Mouse (Mus musculus): ENCODE data around the gene Zmynd8. TPM values are rescaled to one million over a fixed set of nuclear protein-coding genes. Genes with fewer than 3 reads are reported as not detected.

Zmynd8 gene
- total and polyA plus RNA-seq, 3 experiments, result 30.3 to 89.2 (median 41.6) TPM

DNA sequence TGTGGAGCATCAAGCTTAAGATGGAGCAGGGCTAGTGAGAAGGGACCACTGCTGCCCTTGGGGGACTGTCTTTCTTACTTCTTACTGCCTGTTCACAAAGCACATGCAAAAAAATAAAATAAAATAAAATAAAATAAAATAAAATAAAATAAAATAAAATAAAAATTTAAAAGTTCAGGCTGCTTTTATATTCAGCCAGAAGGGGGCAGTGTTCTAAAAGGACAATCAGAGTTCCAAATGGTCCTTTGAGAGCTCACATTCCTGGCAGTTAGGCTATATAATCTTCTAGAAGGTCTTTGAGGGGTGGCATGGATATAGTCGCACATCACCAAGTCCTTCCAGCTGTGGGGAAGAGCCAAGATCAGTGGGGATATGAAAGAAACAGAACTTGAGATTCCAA, 112.3 kb downstream of the Zmynd8 start:
- TF ChIP-seq E2F4 (IDR thresholded peaks at IDR 0.05; ENCODE audit: borderline replicate concordance, low read depth, low read length) (no peak), CTCF (IDR thresholded peaks at IDR 0.05 in 2 of 3, conservative IDR thresholded peaks at IDR 0.05 in 1 of 3; ENCODE audit: control insufficient read depth in 1 of 3, insufficient read depth in 1 of 3, low read depth in 2 of 3, low read length in 3 of 3, poor library complexity in 1 of 3, severe bottlenecking in 1 of 3) (peak in 2 of 3 experiments; percentile 36 to 40; a peak in 4 of 6 replicates)
- Histone ChIP-seq H3K27me3 (ENCODE audit: control insufficient read depth in 1 of 2, insufficient read depth in 2 of 2, low read length in 2 of 2) (no peaks in the 10 kb centered on the region), H3K9ac (ENCODE audit: control insufficient read depth, low read depth, low read length, poor library complexity, severe bottlenecking) (no peak overlapping the region), H3K4me3 (ENCODE audit: control insufficient read depth in 1 of 2, insufficient read depth in 1 of 2, low read depth in 2 of 2, low read length in 2 of 2) (no peak overlapping the region), H3K79me2 (ENCODE audit: control insufficient read depth, insufficient read depth, low read length, poor library complexity) (no peaks in the 10 kb centered on the region), H3K9me3 (replicated peaks; ENCODE audit: insufficient read depth, low read length) (no peaks in the 10 kb centered on the region), H3K4me1 (ENCODE audit: control insufficient read depth in 1 of 2, insufficient read depth in 2 of 2, low read length in 2 of 2) (no peaks in the 10 kb centered on the region), H3K36me3 (ENCODE audit: control insufficient read depth in 1 of 2, insufficient read depth in 2 of 2, low read length in 2 of 2) (peaks cover 0 to 3% of the 10 kb centered on the region in 2 experiments; a peak in 2 of 4 replicates), H3K27ac (ENCODE audit: control insufficient read depth, low read depth, low read length) (no peak overlapping the region)
- no peak for DNase-seq (ENCODE audit: low read depth, low spot score)

- H3K36me3 ChIP-seq (ENCODE audit: control insufficient read depth in 1 of 2, insufficient read depth in 2 of 2, low read length in 2 of 2), result peaks cover 0 to 3% of the 10 kb centered on the region in 2 experiments; a peak in 2 of 4 replicates
Measured at GRCm38 (mm10) chr2:165785312-165786036, 113.3 kb downstream of the Zmynd8 start.

GRCm38 (mm10) chr2:165782324-165782723, 116.5 kb downstream of the Zmynd8 start:
- H3K79me2 ChIP-seq (ENCODE audit: control insufficient read depth, insufficient read depth, low read length, poor library complexity), result no peaks in the 10 kb centered on the region
- no peaks in the 10 kb centered on the region for H3K4me1 ChIP-seq (ENCODE audit: control insufficient read depth in 1 of 2, insufficient read depth in 2 of 2, low read length in 2 of 2)
- H3K4me3 ChIP-seq (ENCODE audit: control insufficient read depth in 1 of 2, insufficient read depth in 1 of 2, low read depth in 2 of 2, low read length in 2 of 2), result no peak overlapping the region
- H3K27ac ChIP-seq (ENCODE audit: control insufficient read depth, low read depth, low read length), result no peak overlapping the region
- no peak overlapping the region for H3K9ac ChIP-seq (ENCODE audit: control insufficient read depth, low read depth, low read length, poor library complexity, severe bottlenecking)
- peak; percentile 77 for DNase-seq (ENCODE audit: low read depth, low spot score)
- H3K36me3 ChIP-seq (ENCODE audit: control insufficient read depth in 1 of 2, insufficient read depth in 2 of 2, low read length in 2 of 2), result peaks cover 0 to 3% of the 10 kb centered on the region in 2 experiments; a peak in 2 of 4 replicates
- H3K9me3 ChIP-seq (replicated peaks; ENCODE audit: insufficient read depth, low read length), result no peaks in the 10 kb centered on the region
- H3K27me3 ChIP-seq (ENCODE audit: control insufficient read depth in 1 of 2, insufficient read depth in 2 of 2, low read length in 2 of 2), result no peaks in the 10 kb centered on the region
- TF ChIP-seq RCOR1 (IDR thresholded peaks at IDR 0.05; ENCODE audit: low read depth, low read length), result no peak
- TF ChIP-seq EP300 (IDR thresholded peaks at IDR 0.05; ENCODE audit: low read depth in 1 of 2, low read length in 2 of 2), result no peak
- TF ChIP-seq POLR2AphosphoS5 (IDR thresholded peaks at IDR 0.05; ENCODE audit: borderline replicate concordance, low read depth, low read length), result no peak
- TF ChIP-seq MAX (IDR thresholded peaks at IDR 0.05; ENCODE audit: low read length), result no peak
- peak; percentile 93 for TF ChIP-seq SMC3 (IDR thresholded peaks at IDR 0.05; ENCODE audit: low read depth, low read length)
- no peak for TF ChIP-seq NRF1 (IDR thresholded peaks at IDR 0.05; ENCODE audit: insufficient read depth, low read depth, low read length, poor library complexity, severe bottlenecking)
- no peak for TF ChIP-seq ZKSCAN1 (IDR thresholded peaks at IDR 0.05; ENCODE audit: low read depth, low read length)
- no peak for TF ChIP-seq ETS1 (IDR thresholded peaks at IDR 0.05; ENCODE audit: low read depth, low read length)
- no peak for TF ChIP-seq TAL1 (IDR thresholded peaks at IDR 0.05; ENCODE audit: low read length)
- no peak for TF ChIP-seq MYC (IDR thresholded peaks at IDR 0.05; ENCODE audit: low read depth, low read length)
- TF ChIP-seq ZC3H11A (IDR thresholded peaks at IDR 0.05; ENCODE audit: low read depth, low read length), result peak; percentile 42; the same call in 1 of the 2 replicates
- TF ChIP-seq MAFK (IDR thresholded peaks at IDR 0.05; ENCODE audit: borderline replicate concordance, low read depth, low read length), result no peak
- TF ChIP-seq SIN3A (IDR thresholded peaks at IDR 0.05; ENCODE audit: low read length), result no peak
- no peak for TF ChIP-seq USF1 (IDR thresholded peaks at IDR 0.05; ENCODE audit: low read depth, low read length)
- no peak for TF ChIP-seq JUND (IDR thresholded peaks at IDR 0.05; ENCODE audit: low read depth, low read length)
- no peak for TF ChIP-seq BHLHE40 (IDR thresholded peaks at IDR 0.05; ENCODE audit: borderline replicate concordance, low read depth, low read length)
- no peak for TF ChIP-seq ELF1 (IDR thresholded peaks at IDR 0.05; ENCODE audit: low read depth, low read length)
- TF ChIP-seq MXI1 (IDR thresholded peaks at IDR 0.05; ENCODE audit: low read depth, low read length), result no peak
- TF ChIP-seq ZMIZ1 (IDR thresholded peaks at IDR 0.05; ENCODE audit: low read depth, low read length), result no peak
- TF ChIP-seq CHD2 (IDR thresholded peaks at IDR 0.05; ENCODE audit: low read length), result no peak
- no peak for TF ChIP-seq NELFE (IDR thresholded peaks at IDR 0.05; ENCODE audit: low read depth, low read length)
- TF ChIP-seq ZNF384 (IDR thresholded peaks at IDR 0.05; ENCODE audit: low read depth, low read length), result no peak
- no peak for TF ChIP-seq UBTF (IDR thresholded peaks at IDR 0.05; ENCODE audit: borderline replicate concordance, insufficient read depth, low read depth, low read length)

More at GRCm38 (mm10) chr2:165785312-165786036, 113.3 kb downstream of the Zmynd8 start:
- Histone ChIP-seq H3K27ac (ENCODE audit: control insufficient read depth, low read depth, low read length) (no peak overlapping the region), H3K79me2 (ENCODE audit: control insufficient read depth, insufficient read depth, low read length, poor library complexity) (no peaks in the 10 kb centered on the region), H3K27me3 (ENCODE audit: control insufficient read depth in 1 of 2, insufficient read depth in 2 of 2, low read length in 2 of 2) (no peaks in the 10 kb centered on the region), H3K9ac (ENCODE audit: control insufficient read depth, low read depth, low read length, poor library complexity, severe bottlenecking) (no peak overlapping the region), H3K9me3 (replicated peaks; ENCODE audit: insufficient read depth, low read length) (no peaks in the 10 kb centered on the region), H3K4me1 (ENCODE audit: control insufficient read depth in 1 of 2, insufficient read depth in 2 of 2, low read length in 2 of 2) (no peaks in the 10 kb centered on the region), H3K4me3 (ENCODE audit: control insufficient read depth in 1 of 2, insufficient read depth in 1 of 2, low read depth in 2 of 2, low read length in 2 of 2) (no peak overlapping the region)
- no peak for TF ChIP-seq HCFC1 (IDR thresholded peaks at IDR 0.05; ENCODE audit: low read depth, low read length)
- no peak for DNase-seq (ENCODE audit: low read depth, low spot score)

All from MEL (cell line).